Mouse (Mus musculus) megakaryocyte progenitor cell, adult 5-6 weeks (primary cell): ENCODE results near the gene Rgs8. TPM values are rescaled to one million over a fixed set of nuclear protein-coding genes. Genes with fewer than 3 reads are reported as not detected.

Experiments
- ATAC-seq: replicated peaks from 2 replicates; pipeline ENCODE4 v1.8.0; 2016; ENCODE audit warnings: mild to moderate bottlenecking, moderate TSS enrichment, inconsistent platforms; ENCODE audit not compliant: poor library complexity
- total RNA-seq, 2 experiments: library from RNA; stranded (forward) in 1 of 2; stranded (reverse) in 1 of 2; fragments of 157-497, 149-512 nt in 1 of 2; fragments of 200-1000 nt in 1 of 2; gene quantifications; 2 replicates each; pipeline versions ENCODE4 v1.2.3 to v1.2.4; 2015 to 2017

Gene Rgs8
- total RNA-seq, 2 experiments from 2014 or later, result 0.25 to 1.1 TPM

DNA sequence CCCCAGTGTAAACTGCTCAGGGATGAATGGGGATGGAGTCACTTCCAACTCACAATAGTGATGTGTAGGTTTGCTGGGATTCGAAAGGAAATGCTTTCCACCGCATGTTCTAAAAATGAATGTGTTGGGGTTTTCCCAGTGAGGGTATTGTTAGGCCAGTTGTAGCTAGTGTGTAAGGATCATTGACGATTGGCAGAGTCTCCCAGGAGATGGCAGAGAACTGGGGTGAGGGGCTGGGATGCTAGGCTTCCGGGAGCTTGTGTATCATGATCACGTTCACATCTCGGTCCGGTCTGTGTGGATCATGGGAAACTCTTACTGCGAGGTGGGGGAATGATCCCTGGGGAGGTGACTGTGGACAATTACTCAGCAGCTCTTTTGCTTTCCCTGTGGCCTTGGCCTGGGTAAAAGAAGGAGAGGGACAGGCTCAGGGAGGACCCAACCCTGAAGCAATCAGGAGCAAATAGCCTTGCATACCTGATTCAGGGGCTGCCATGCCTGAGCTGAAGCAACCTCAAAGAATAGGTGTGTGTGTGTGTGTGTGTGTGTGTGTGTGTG, 50.1 kb downstream of the Rgs8 start:
- ATAC-seq, result no peak

DNA sequence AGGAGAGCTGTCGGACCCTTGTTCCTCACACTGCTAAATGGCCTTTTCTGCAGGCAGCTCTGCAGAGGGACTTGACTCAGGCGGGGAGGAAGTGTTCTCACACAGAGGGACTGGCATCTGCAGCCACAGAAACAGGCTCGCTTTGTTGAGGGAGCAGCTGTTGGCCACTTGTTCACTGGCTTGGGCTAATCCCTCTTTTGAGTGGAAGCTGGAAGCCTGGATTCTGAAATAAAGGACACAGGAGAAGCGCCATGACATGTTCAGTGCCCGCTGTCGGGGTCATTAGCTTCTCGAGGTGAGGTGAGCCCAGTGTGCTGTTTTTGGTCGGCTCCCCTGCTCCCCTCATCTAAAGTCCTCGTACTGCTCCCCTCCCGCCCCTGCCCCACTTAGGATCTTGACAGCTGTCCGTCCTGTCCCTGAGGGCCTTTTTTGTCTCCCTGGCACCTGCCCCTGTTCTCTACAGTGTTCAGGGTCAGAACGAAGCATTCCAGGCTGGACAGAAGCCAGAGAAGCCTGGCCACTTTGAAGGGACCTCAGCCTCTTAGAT, 50.7 kb downstream of the Rgs8 start:
- ATAC-seq, result no peak; the same call in 1 of the 2 replicates

DNA sequence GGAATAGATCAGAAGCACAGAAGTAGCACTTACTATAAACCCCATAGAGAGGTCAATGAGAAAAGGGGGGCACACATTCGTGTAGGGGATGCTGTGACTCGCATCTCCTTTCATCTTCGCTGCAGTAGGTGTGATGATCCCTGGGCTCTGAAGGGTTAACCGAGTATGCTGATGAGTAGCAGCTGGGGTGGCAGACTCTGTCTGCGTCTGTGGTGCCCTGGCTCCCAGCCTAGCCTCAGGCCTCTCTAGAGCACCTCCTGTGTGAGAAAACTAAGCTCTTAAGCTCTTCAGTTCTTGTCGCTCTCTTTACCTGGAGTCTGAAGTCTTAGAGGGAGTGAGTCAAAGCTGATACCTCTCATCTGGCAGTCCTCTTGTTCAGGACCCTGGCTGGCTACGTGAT, 51.3 kb downstream of the Rgs8 start:
- no peak for ATAC-seq

DNA sequence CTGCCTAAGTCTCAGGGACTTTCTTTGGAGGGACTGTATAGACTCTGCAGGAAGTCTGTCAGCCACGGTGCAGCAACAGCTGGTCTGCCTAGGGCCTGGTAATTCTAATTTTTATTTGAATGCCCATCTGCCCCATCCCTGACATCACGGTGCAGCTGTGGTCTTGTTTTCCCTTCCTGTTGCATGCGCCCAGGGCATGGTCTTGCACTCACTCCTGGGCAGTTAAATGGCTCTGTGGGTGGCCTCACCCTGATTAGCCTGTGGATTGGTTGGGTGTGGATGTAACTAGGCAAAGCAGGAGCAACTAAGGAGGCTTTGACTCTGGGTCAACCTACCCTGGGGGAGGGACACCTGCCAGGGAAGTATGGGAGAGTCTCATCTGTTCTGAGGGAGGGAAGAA, 52.2 kb downstream of the Rgs8 start:
- ATAC-seq, result no peak

DNA sequence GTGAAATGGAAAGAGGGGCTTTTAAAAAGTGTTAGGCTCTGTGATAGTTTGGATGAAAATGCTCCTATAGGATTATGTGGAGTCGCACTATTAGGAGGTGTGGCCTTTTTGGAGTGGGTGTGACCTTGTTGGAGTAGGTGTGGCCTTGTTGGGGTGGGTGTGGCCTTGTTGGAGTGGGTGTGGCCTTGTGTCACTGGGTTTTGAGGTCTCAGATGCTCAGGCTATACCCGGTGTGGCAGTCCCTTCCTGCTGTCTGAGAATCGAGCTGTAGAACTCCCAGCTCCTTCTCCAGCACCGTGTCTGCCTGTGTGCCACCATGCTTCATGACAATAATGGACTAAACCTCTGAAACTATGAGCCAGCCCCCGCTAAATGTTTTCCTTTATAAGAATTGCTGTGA, 55.8 kb downstream of the Rgs8 start:
- ATAC-seq, result no peak

DNA sequence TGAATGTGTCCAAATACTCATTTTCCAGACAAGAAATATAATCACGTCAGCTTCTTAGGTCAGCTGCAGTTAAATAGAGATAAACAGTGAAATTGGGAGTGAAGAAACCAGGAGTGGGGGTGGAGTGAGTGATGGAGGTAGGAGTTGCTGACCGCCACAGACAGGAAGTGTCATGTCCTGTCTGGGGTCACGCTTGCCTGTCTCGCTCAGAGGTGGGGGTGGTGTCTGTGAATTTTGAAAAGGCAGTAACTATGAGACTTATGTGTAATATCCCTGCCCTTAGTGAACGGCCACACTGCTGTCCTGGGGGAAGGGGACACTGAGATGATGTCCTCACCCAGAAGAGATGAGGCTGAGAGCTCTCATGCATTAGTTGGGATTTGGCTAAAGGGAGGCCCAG, 56.6 kb downstream of the Rgs8 start:
- peak; percentile 69 for ATAC-seq

DNA sequence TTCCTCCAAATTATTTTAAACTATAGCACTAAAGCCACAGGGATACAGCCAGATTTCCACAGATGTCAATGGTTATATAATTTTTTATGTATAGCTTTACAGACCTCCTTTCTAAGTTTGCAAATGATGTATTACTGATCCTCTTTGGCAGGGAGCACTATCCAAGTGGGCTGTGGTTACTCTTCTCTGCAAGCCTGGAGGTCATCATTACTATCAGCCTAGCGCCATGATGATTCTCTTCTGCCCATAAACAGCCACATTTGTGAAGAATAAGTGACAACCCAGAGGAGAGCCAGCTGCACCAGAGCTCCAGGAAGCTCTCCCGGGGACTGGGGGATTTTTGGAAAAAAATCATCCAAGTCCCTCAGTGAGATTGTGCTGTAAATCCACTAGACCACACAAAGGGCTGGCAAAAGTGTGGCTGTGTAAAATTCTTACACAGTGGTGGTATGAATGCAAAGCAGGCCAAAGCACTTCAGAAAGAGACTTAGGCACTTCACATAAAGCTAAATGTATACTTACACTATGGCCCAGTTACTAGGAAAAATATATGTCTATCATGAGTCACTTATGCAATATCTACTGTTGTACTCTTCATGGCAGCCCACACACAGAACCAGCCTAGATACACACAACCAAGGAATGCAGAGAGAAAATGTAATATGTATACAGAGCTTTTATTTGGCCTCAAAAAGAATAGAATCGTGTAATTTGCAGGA, 58.9 kb downstream of the Rgs8 start:
- ATAC-seq, result no peak

DNA sequence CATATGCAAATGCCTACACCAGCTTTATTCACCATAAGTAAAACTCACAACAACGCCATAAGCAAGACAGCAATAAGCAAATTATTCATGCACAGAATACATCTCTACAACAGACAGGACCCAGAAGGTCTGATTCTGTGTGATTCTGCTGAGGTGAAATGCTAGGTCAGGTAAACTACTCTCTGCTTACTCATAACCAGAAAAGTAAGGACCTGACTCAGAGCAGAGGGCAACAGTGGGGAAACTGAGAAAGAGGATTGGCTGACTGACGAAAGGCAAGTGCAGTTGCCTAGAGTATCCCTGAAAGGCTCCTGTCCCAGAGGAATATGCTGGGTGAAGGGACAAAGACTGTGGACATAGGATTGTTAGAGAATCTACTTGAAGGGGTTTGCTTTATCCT, 59.8 kb downstream of the Rgs8 start:
- ATAC-seq, result no peak

DNA sequence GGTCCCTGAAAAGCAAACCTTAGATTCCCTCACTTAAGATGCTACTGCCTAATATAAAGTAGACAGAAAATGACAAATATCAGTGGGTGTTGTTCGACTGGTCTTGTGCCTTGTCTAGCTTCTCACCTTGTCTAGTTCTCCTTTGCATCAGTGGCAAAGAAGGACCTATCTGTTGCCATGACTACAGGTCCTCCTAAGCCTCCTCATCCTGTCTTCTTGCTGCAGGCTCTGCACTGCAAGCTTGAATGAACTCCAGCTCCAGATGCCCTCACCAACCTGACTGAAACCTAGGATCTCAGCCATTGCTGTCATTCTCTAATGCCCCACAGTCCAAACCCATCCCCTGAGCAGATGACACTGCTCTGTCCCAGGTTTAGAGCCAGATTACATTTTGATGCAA, 65.2 kb downstream of the Rgs8 start:
- ATAC-seq, result no peak

DNA sequence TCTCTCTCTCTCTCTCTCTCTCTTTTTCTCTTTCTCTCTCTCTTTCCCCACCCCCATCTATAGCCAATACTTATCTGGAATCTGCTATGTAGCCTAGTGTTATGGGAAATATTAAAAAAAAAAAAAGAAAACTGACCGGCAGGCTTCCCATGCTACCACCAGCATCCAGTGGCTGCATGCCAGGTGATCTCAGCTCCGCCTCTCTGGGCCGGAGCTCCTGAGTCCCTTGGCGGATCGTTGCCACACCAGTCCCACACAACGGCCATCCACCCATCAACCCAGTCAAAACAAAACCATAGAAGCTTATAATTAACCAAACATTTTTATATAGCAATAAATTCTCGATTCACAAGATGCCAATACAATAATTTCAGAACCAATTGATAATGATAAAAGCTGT, 68.1 kb downstream of the Rgs8 start:
- ATAC-seq, result no peak

DNA sequence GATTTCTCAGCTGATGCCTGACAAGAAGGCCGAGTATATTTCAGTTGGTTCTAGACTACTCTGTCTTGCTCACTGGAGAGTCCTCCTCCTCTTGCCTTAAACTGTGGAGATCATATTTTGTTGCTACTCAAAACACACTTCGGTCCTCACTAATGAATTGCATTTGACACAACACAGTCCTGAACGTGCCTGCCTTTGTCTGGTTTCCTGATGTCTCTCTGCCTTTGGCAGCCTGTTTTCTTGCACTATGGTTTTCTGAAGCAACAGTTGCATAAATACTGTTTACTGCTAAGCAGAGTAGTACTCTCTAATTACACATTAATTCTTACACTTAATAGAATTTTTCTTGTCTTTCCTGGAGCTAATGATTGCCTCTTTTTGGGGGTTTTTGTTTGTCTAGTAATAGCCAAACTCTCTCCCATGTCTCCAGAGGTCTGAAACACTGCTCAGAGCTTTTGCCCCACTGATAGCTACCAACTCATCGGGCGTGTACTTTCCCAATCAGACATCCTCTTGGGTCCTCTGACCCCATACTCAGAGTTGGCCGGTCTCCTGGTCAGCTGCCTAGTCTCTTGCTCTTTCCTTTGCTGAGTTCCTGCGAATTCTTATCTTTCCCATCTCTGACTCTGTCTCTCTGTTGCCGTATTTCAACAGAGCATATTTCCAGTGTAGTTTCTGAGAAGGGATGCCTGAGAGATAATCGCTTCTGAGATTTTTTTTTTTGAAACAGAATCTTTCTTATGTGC, 68.9 kb downstream of the Rgs8 start:
- ATAC-seq, result no peak

DNA sequence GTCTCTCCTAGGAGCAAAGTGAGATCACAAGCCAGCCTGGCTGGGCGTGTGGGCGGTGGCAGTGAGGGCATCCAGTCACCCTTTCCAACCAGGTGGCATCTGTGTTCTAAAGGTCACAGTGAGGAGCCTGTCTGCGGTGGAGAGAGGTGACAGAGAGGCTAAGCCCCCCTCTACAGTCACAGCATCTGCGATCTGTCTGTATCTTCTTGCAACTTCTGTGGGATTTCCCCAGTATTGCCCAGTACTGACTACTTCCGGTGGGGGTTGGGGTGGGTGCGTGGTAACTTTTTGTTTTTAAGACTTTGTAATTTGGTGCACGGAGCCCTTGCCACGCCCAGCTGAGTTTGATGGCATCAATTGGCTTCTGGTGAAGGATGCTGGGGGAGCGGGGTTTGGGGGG, 70.6 kb downstream of the Rgs8 start:
- ATAC-seq, result no peak

DNA sequence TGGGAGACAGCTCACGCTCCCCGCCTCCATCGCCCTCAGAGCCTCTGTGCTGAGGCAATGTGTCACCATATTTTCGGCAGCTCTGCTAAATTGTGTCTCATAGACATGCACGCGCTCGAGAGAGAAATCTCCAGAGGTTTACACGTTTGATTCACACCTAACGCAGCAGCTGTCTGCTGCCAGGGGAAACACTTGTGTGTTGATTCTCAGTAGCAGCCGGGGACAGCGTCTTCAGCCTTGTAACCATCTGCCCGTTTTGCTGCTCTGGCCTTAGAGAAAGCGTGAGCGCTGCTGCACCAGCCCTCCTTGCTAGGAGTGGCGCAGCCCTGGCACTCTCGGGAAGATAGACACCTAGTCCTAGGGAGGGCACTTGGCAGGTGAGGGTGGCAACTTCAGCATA, 73.8 kb downstream of the Rgs8 start:
- ATAC-seq, result no peak

DNA sequence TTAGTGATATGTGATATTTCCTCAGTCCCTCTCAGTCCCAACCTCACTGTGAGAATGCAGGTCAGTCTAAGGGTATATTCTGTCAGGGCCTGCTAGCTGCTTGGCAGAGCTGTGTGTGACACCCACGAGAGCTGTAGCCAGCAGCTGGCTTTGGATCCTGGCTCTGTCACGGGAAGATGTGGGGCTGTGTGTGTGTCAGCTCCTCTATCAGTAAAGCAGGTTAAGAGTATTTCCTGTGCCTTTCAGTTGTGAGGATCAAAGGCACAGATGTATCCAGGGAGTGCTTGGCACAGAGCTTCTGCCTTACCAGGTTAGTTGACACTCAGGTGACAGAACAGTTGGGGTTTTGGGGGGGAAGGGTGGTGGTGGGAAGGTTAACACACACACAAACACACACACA, 77.0 kb downstream of the Rgs8 start:
- ATAC-seq, result no peak

DNA sequence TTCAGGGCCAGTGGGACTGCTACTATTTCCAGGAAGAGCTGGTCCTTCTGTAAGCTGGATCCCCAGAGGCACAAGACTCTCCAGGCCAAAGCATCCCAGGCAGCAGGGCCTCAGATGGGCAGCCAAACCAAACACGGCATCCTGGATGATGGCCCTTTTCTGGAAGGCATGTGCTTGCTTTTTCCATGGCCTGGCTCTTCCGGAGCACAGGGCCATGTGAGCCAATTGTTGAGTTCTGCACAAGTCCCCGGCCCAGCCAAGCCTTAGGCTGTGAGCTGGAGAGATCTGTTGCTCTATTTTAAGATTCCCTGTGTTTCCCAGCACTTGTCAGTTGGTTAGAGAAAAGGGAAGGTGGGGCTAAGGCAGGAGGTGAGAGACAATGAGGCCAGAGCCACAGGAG, 77.8 kb downstream of the Rgs8 start:
- no peak for ATAC-seq

DNA sequence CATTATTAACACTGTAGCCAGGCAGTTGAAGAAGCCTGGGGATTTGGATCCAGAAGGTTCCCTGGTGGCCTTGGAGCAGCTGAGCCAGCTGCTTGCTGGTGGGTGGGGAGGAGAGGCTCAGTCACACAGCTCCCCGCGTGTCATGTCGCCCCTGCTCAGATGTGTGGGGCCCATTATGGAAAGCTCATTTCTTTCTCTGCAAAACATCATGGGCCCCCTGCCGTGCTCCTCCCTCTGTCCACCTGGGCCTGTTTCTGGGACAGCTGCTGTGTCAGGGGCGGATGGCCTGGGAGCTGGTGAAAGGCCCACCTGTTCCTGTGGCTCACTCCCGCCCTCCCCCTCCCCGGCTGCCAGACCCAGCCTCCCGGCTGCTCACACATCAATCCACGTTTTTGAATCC, 80.4 kb downstream of the Rgs8 start:
- ATAC-seq, result no peak

DNA sequence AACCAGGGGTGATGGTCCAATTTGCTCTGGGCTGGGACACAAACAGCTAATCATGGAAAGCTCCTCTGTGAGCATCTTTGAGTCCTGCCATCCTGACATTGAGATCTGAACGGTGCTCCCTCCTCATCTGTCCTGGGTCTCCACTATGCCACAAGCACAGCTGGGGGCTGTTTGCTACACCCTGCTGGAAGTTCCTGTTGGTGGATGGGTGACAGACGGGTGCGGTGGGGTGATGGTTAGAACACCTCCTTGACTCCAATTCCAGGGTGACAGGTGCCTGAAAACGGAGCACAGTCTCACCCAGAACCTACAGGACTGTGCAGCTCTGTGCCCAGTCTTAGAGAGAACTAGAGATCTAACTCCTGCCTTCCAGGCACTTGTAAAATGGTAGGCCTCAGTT, 82.0 kb downstream of the Rgs8 start:
- ATAC-seq, result no peak

DNA sequence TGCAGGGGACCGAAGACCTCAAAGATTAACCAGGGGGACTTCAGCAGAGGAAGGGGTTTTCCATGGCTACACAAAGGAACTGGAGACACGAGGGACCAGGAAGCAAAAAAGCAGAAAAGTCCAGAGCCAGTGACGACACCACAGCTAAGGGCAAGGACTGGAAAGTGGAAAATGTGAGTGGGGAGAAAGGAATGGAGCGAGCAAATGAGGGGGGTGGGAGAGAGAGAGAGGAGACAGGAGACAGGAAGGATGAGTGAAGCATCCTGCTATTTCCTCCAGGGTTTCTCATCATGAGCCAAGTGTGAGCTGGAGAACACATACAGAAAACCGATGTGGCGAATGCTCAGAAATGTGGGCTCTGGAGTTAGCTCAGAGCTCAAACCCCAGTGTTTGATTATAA, 83.3 kb downstream of the Rgs8 start:
- no peak for ATAC-seq

DNA sequence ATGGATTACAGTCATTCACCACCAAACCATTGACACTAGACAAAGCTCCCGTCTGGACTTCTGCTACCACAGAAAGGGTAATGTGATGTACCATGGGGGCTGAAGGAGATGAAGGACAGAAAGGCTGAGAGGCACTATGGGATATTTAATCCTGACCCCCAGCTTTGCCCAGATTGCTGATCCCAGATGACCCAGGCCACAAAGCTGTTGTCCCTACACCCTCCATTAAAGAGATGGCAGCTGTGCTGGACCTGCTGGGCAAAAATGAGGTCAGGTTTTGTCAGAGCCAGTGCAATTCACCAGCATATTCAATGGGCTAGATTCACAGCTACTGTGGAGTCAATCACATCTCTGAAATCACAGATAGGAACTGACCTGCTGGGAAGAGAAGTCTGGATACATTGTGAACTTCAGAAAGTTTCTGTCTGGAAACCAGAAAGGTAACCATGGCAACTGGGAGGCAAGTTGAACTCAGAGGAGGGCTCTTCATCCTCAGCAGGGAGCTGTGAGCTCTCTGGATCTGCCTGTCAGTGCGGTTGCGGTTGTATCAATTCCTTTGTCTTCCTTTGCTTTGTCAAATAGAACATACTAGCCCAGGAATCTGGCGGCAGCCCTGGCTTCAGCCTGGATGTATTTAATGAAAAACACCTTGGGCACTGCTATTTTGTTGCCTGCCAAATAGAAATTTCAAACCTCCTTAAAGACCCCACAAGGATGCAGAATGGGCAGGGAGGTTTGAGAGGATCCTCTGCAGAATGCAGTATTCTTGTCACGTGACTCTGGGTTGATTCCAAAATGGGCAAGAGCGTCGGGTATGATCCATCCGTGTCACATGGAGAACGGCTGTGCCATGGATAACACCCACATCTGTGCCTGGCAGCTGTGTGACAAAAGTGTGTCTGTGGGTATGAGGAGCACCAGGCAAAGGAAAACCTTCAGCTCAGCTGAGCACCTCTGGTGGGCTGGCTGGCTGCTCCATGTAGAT, 84.6 kb downstream of the Rgs8 start:
- no peak for ATAC-seq

DNA sequence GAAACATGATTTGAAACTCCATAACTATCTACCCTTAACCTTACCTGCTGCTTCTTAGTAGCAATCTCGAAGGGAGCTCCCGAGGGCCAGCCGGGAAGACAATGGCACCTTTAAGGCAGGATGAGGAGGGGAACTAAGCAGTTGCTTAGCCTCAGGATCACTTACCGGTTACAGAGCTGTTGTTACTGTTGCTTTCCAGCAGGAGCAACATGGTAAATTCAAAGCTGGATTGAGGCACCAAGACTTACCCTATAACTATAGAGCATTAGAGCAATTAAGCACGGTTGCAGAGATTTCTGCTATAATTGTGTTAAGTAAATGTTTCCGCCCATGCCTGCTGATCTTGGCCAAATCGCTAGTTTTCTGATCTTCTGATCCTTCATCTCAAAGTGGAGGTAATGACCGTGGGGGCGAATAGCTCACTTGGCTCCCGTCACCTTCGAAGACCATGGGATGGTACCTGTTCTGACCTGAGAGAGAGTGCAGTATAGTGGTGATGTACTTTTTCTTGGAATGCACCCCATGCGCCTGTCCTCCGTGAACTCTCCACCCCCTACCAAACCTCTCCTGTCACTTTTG, 86.7 kb downstream of the Rgs8 start:
- ATAC-seq, result no peak

DNA sequence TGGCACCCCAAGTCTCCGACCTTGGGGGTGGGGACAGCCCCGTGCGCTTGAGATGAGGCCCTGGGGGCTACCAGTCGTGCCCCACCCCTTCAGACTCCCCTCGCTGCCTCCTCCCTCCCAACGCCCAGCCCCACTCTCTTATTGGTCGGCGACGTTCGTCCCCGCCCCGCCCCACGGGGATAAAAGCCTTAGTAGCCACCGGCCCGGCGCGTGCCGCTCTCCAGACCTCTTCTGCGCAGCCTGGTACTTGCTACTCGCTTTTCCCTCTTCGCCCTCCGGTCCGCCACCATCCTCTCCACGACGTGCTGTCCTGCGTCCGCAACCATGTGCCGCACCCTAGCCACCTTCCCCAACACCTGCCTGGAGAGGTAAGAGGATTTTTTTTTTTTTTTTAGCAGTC, 87.3 kb downstream of the Rgs8 start, which contains the start of gene Rgs16:
Gene Rgs16, plus strand, starts transcription at position 205 of the 400 bp plus-strand sequence.
- ATAC-seq, result peak; percentile 78
